Mouse (Mus musculus) MEL (cell line): ENCODE results near the gene Cpeb3. TPM values are rescaled to one million over a fixed set of nuclear protein-coding genes. Genes with fewer than 3 reads are reported as not detected.

Source experiments
- DNase-seq: peaks from one replicate; pipeline ENCODE4 v3.0.0; 2011; ENCODE audit warnings: low read depth, low spot score
- H3K27ac ChIP-seq: 2 replicates; pipeline ENCODE4 v1.5.1; 2012; ENCODE audit warnings: low read depth, mild to moderate bottlenecking, control low read depth, low read length, moderate library complexity; ENCODE audit not compliant: control insufficient read depth
- H3K27me3 ChIP-seq, 2 experiments: fragments of 150-350 bp in 1 of 2; sonication (generic) in 1 of 2; 2 replicates each; pipeline ENCODE4 v1.6.1; 2012; ENCODE audit warnings: low read length in 2 of 2, mild to moderate bottlenecking in 2 of 2, improper control_type of control experiment in 1 of 2, moderate library complexity in 1 of 2; ENCODE audit not compliant: insufficient read depth in 2 of 2, control insufficient read depth in 1 of 2
- H3K36me3 ChIP-seq, 2 experiments: 2 replicates each; pipeline ENCODE4 v1.6.1; 2012 to 2014; ENCODE audit warnings: low read length in 2 of 2, improper control_type of control experiment in 1 of 2, inconsistent platforms in 1 of 2, mild to moderate bottlenecking in 1 of 2; ENCODE audit not compliant: insufficient read depth in 2 of 2, control insufficient read depth in 1 of 2
- H3K4me1 ChIP-seq, 2 experiments: fragments of 150-350 bp in 1 of 2; sonication (generic) in 1 of 2; 2 replicates each; pipeline ENCODE4 v1.6.1; 2012; ENCODE audit warnings: low read length in 2 of 2, improper control_type of control experiment in 1 of 2, mild to moderate bottlenecking in 1 of 2; ENCODE audit not compliant: insufficient read depth in 2 of 2, control insufficient read depth in 1 of 2
- H3K4me3 ChIP-seq, 2 experiments: fragments of 150-350 bp in 1 of 2; sonication (generic) in 1 of 2; 2 replicates each; pipeline ENCODE4 v1.5.1; 2012; ENCODE audit warnings: low read depth in 2 of 2, low read length in 2 of 2, mild to moderate bottlenecking in 2 of 2, moderate library complexity in 2 of 2, control low read depth in 1 of 2, improper control_type of control experiment in 1 of 2; ENCODE audit not compliant: control insufficient read depth in 1 of 2, insufficient read depth in 1 of 2
- H3K79me2 ChIP-seq: 2 replicates; pipeline ENCODE4 v1.6.1; 2012; ENCODE audit warnings: mild to moderate bottlenecking, low read length, moderate library complexity; ENCODE audit not compliant: control insufficient read depth, poor library complexity, insufficient read depth
- H3K9ac ChIP-seq: 2 replicates; pipeline ENCODE4 v1.6.1; 2012; ENCODE audit warnings: low read depth, mild to moderate bottlenecking, control low read depth, low read length, moderate library complexity; ENCODE audit not compliant: control insufficient read depth, poor library complexity, severe bottlenecking
- H3K9me3 ChIP-seq: fragments of 150-350 bp; sonication (generic); replicated peaks from 2 replicates; pipeline ENCODE4 v1.6.1; 2012; ENCODE audit warnings: mild to moderate bottlenecking, low read length, improper control_type of control experiment, moderate library complexity; ENCODE audit not compliant: insufficient read depth
- BHLHE40 ChIP-seq: IDR thresholded peaks from 2 replicates; pipeline ENCODE4 v1.6.1; 2012; ENCODE audit warnings: low read depth, mild to moderate bottlenecking, inconsistent platforms, low read length, improper control_type of control experiment, borderline replicate concordance
- CHD2 ChIP-seq: IDR thresholded peaks from 2 replicates; pipeline ENCODE4 v1.6.1; 2011; ENCODE audit warnings: low read length, improper control_type of control experiment
- CTCF ChIP-seq, 3 experiments: IDR thresholded peaks in 2 of 3; conservative IDR thresholded peaks in 1 of 3; 2 replicates each; pipeline ENCODE4 v1.5.1; 2011 to 2012; ENCODE audit warnings: low read length in 3 of 3, low read depth in 2 of 3, mild to moderate bottlenecking in 2 of 3, improper control_type of control experiment in 1 of 3, inconsistent platforms in 1 of 3, mixed read lengths in 1 of 3, moderate library complexity in 1 of 3; ENCODE audit not compliant: control insufficient read depth in 1 of 3, insufficient read depth in 1 of 3, poor library complexity in 1 of 3, severe bottlenecking in 1 of 3
- ELF1 ChIP-seq: IDR thresholded peaks from 2 replicates; pipeline ENCODE4 v1.6.1; 2014; ENCODE audit warnings: low read depth, mild to moderate bottlenecking, inconsistent platforms, low read length, improper control_type of control experiment, moderate library complexity
- EP300 ChIP-seq, 2 experiments: IDR thresholded peaks; 2 replicates each; pipeline ENCODE4 v1.6.1; 2011; ENCODE audit warnings: improper control_type of control experiment in 2 of 2, low read length in 2 of 2, low read depth in 1 of 2, mild to moderate bottlenecking in 1 of 2
- ETS1 ChIP-seq: IDR thresholded peaks from 2 replicates; pipeline ENCODE4 v1.6.1; 2012; ENCODE audit warnings: low read depth, mild to moderate bottlenecking, inconsistent platforms, low read length, improper control_type of control experiment, moderate library complexity
- GABPA ChIP-seq: IDR thresholded peaks from 2 replicates; pipeline ENCODE4 v1.6.1; 2012; ENCODE audit warnings: low read depth, mild to moderate bottlenecking, inconsistent platforms, low read length, improper control_type of control experiment, moderate library complexity
- HCFC1 ChIP-seq: IDR thresholded peaks from 2 replicates; pipeline ENCODE4 v1.6.1; 2012; ENCODE audit warnings: low read depth, mild to moderate bottlenecking, inconsistent platforms, low read length, improper control_type of control experiment, moderate library complexity
- JUND ChIP-seq: IDR thresholded peaks from 2 replicates; pipeline ENCODE4 v1.6.1; 2011; ENCODE audit warnings: low read depth, mild to moderate bottlenecking, improper control_type of control experiment, low read length
- MAFK ChIP-seq: IDR thresholded peaks from 2 replicates; pipeline ENCODE4 v1.6.1; 2011; ENCODE audit warnings: low read depth, mild to moderate bottlenecking, low read length, improper control_type of control experiment, borderline replicate concordance
- MAX ChIP-seq: IDR thresholded peaks from 2 replicates; pipeline ENCODE4 v1.6.1; 2011; ENCODE audit warnings: low read length, improper control_type of control experiment
- MYB ChIP-seq: IDR thresholded peaks from 2 replicates; pipeline ENCODE4 v1.6.1; 2011; ENCODE audit warnings: mild to moderate bottlenecking, low read depth, low read length, improper control_type of control experiment
- MYC ChIP-seq: IDR thresholded peaks from 2 replicates; pipeline ENCODE4 v1.6.1; 2011; ENCODE audit warnings: low read depth, mild to moderate bottlenecking, low read length, improper control_type of control experiment, moderate library complexity
- NELFE ChIP-seq: IDR thresholded peaks from 2 replicates; pipeline ENCODE4 v1.6.1; 2011; ENCODE audit warnings: low read depth, low read length, improper control_type of control experiment
- POLR2A ChIP-seq, 2 experiments: IDR thresholded peaks; 2 replicates each; pipeline ENCODE4 v1.6.1; 2011 to 2012; ENCODE audit warnings: low read length in 2 of 2, mild to moderate bottlenecking in 2 of 2, control low read depth in 1 of 2, improper control_type of control experiment in 1 of 2, low read depth in 1 of 2, moderate library complexity in 1 of 2; ENCODE audit not compliant: control insufficient read depth in 1 of 2, insufficient read depth in 1 of 2, poor library complexity in 1 of 2
- POLR2AphosphoS2 ChIP-seq: IDR thresholded peaks from 2 replicates; pipeline ENCODE4 v1.6.1; 2011; ENCODE audit warnings: low read length, improper control_type of control experiment
- POLR2AphosphoS5 ChIP-seq: IDR thresholded peaks from 2 replicates; pipeline ENCODE4 v1.6.1; 2012; ENCODE audit warnings: low read depth, borderline replicate concordance, mild to moderate bottlenecking, inconsistent platforms, low read length, moderate library complexity, mixed read lengths
- RAD21 ChIP-seq: IDR thresholded peaks from 2 replicates; pipeline ENCODE4 v1.6.1; 2011; ENCODE audit warnings: mild to moderate bottlenecking, low read depth, low read length, improper control_type of control experiment
- RCOR1 ChIP-seq: IDR thresholded peaks from 2 replicates; pipeline ENCODE4 v1.6.1; 2012; ENCODE audit warnings: low read depth, mild to moderate bottlenecking, inconsistent platforms, low read length, improper control_type of control experiment
- TAL1 ChIP-seq: IDR thresholded peaks from 2 replicates; pipeline ENCODE4 v1.6.1; 2012; ENCODE audit warnings: mild to moderate bottlenecking, inconsistent platforms, low read length, moderate library complexity, mixed read lengths
- TCF12 ChIP-seq: IDR thresholded peaks from 2 replicates; pipeline ENCODE4 v1.6.1; 2014; ENCODE audit warnings: low read depth, mild to moderate bottlenecking, inconsistent platforms, low read length, improper control_type of control experiment, moderate library complexity
- USF1 ChIP-seq: IDR thresholded peaks from 2 replicates; pipeline ENCODE4 v1.6.1; 2014; ENCODE audit warnings: low read depth, mild to moderate bottlenecking, inconsistent platforms, low read length, improper control_type of control experiment, moderate library complexity
- USF2 ChIP-seq, 2 experiments: IDR thresholded peaks; 2 replicates each; pipeline ENCODE4 v1.6.1; 2011 to 2012; ENCODE audit warnings: improper control_type of control experiment in 2 of 2, low read length in 2 of 2, borderline replicate concordance in 1 of 2, inconsistent platforms in 1 of 2, low read depth in 1 of 2, mild to moderate bottlenecking in 1 of 2; ENCODE audit not compliant: insufficient read depth in 1 of 2
- ZMIZ1 ChIP-seq: IDR thresholded peaks from 2 replicates; pipeline ENCODE4 v1.6.1; 2012; ENCODE audit warnings: low read depth, mild to moderate bottlenecking, inconsistent platforms, low read length, improper control_type of control experiment, moderate library complexity
- ZNF384 ChIP-seq: IDR thresholded peaks from 2 replicates; pipeline ENCODE4 v1.6.1; 2012; ENCODE audit warnings: low read depth, mild to moderate bottlenecking, inconsistent platforms, low read length, improper control_type of control experiment
- polyA plus RNA-seq, 2 experiments: library from polyadenylated mRNA; stranded (reverse) in 1 of 2; unstranded in 1 of 2; fragments of >175 nt in 1 of 2; fragments of >200 nt in 1 of 2; gene quantifications; 2 replicates each; pipeline versions ENCODE4 v1.2.1 to v1.2.4; 2012; ENCODE audit warnings: low replicate concordance in 2 of 2, low read depth in 1 of 2; ENCODE audit not compliant: insufficient read length in 2 of 2, insufficient read depth in 1 of 2, missing spikeins in 1 of 2
- total RNA-seq: library from RNA; depleted of rRNA; stranded (reverse); fragments of 300-350 nt; gene quantifications from 2 replicates; pipeline ENCODE4 v1.2.3, GENCODE M21; 2012

The Cpeb3 gene
- total and polyA plus RNA-seq, 3 experiments = 0.35 to 0.93 TPM; not detected in 1

GRCm38 (mm10) chr19:37119281-37119680, 89.1 kb downstream of the Cpeb3 start:
- no peak overlapping the region for H3K4me3 ChIP-seq
- no peaks in the 10 kb centered on the region for H3K79me2 ChIP-seq
- no peaks in the 10 kb centered on the region for H3K9me3 ChIP-seq
- DNase-seq = no peak
- TF ChIP-seq POLR2A (IDR thresholded peaks at IDR 0.05; ENCODE audit: control insufficient read depth in 1 of 2, insufficient read depth in 1 of 2, low read depth in 1 of 2, low read length in 2 of 2, poor library complexity in 1 of 2) (no peak), ELF1 (no peak), POLR2AphosphoS2 (no peak), BHLHE40 (no peak), GABPA (no peak), POLR2AphosphoS5 (no peak), CHD2 (no peak), EP300 (IDR thresholded peaks at IDR 0.05; ENCODE audit: low read depth in 1 of 2, low read length in 2 of 2) (no peak), JUND (no peak)
- TF ChIP-seq, all 39 proteins: peak for 0
- no peaks in the 10 kb centered on the region for H3K4me1 ChIP-seq
- H3K36me3 ChIP-seq = no peaks in the 10 kb centered on the region
- H3K27me3 ChIP-seq = no peaks in the 10 kb centered on the region
- no peak overlapping the region for H3K27ac ChIP-seq
- H3K9ac ChIP-seq = no peak overlapping the region

DNA sequence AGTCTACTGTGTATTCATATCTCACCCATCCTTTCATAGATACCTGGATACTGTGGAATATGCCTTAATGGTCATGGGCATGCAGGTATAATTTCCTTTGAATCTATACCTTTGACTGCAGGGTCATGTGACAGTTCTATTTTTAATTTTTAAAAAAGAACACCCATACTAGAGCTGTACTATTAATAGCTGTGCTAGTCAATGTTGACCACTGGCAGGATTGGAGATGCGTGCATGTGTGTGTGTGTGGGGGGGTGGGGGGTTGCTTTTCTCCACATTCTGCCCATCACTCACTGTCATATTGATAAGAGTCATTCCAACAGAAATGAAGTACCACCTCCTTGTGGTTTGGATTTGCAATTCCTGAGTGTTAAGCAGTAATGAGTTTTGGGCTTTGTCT, 92.6 kb downstream of the Cpeb3 start:
- Histone ChIP-seq H3K4me1 (no peaks in the 10 kb centered on the region), H3K27ac (no peak overlapping the region), H3K36me3 (no peaks in the 10 kb centered on the region), H3K9ac (no peak overlapping the region), H3K27me3 (no peaks in the 10 kb centered on the region), H3K79me2 (no peaks in the 10 kb centered on the region), H3K4me3 (no peak overlapping the region), H3K9me3 (no peaks in the 10 kb centered on the region)
- TF ChIP-seq RCOR1 (no peak), BHLHE40 (no peak), MAX (no peak), CTCF (IDR thresholded peaks at IDR 0.05 in 2 of 3, conservative IDR thresholded peaks at IDR 0.05 in 1 of 3; ENCODE audit: control insufficient read depth in 1 of 3, insufficient read depth in 1 of 3, low read depth in 2 of 3, low read length in 3 of 3, poor library complexity in 1 of 3, severe bottlenecking in 1 of 3) (no peak), HCFC1 (no peak), JUND (no peak), GABPA (no peak), RAD21 (no peak), MYB (no peak), ZMIZ1 (no peak), POLR2AphosphoS2 (no peak), TCF12 (no peak), TAL1 (no peak), ZNF384 (no peak), USF2 (IDR thresholded peaks at IDR 0.05; ENCODE audit: borderline replicate concordance in 1 of 2, insufficient read depth in 1 of 2, low read depth in 1 of 2, low read length in 2 of 2) (no peak), NELFE (no peak), ETS1 (no peak), USF1 (no peak), MYC (no peak), MAFK (no peak)
- DNase-seq = no peak
